Mouse (Mus musculus) E14TG2a.4 (cell line): ENCODE results near the gene Oxtr.

ENCODE experiments used
- CTCF ChIP-seq: conservative IDR thresholded peaks from 2 replicates; pipeline ENCODE4 v1.5.1; 2014; ENCODE audit warnings: low read length
- NANOG ChIP-seq: IDR thresholded peaks from 2 replicates; pipeline ENCODE4 v1.6.1; 2014; ENCODE audit warnings: borderline replicate concordance, low read length, mixed read lengths
- POU5F1 ChIP-seq: IDR thresholded peaks from 2 replicates; pipeline ENCODE4 v1.6.1; 2014; ENCODE audit warnings: low read length, borderline replicate concordance

GRCm38 (mm10) chr6:112489181-112489909 is 398 bp downstream of the Oxtr start:
- TF ChIP-seq CTCF (no peak), POU5F1 (no peak), NANOG (no peak)
